Mouse (Mus musculus) right cerebral cortex, postnatal 10 days (tissue): ENCODE measurements around the gene Ncbp2.
A peak's percentile ranks its signal among the peaks of the same experiment; 100 is the strongest.

Source experiments
- DNase-seq, 2 experiments: peaks; one replicate each; pipeline ENCODE4 v3.0.0; 2021; ENCODE audit warnings: low spot score in 2 of 2

Gene Ncbp2

GRCm38 (mm10) chr16:31948345-31948774 is at the start of gene Ncbp2, which contains the start of gene 0610012G03Rik:
TSS of gene Ncbp2 (plus strand) at chr16:31948513.
TSS of gene 0610012G03Rik (minus strand) at chr16:31948494.
- peak; percentile 98 to 99 for DNase-seq

GRCm38 (mm10) chr16:31898546-31899326 is 49.6 kb upstream of the Ncbp2 start:
- DNase-seq = peak; percentile 87 to 92

- no peak for DNase-seq
Measured at GRCm38 (mm10) chr16:31901886-31902285, 46.4 kb upstream of the Ncbp2 start.

- DNase-seq = no peak
Measured at GRCm38 (mm10) chr16:31903239-31903638, 45.1 kb upstream of the Ncbp2 start.

GRCm38 (mm10) chr16:31905331-31905730 is 43.0 kb upstream of the Ncbp2 start:
- DNase-seq = no peak

- no peak for DNase-seq
Measured at GRCm38 (mm10) chr16:31905891-31906825, 42.2 kb upstream of the Ncbp2 start.

- no peak for DNase-seq
Measured at GRCm38 (mm10) chr16:31906896-31907295, 41.4 kb upstream of the Ncbp2 start.

- DNase-seq = no peak
Measured at GRCm38 (mm10) chr16:31908959-31909358, 39.4 kb upstream of the Ncbp2 start.

GRCm38 (mm10) chr16:31910281-31910847 is 37.9 kb upstream of the Ncbp2 start:
- DNase-seq = no peak

GRCm38 (mm10) chr16:31917776-31918175 is 30.5 kb upstream of the Ncbp2 start:
- no peak for DNase-seq

- peak; percentile 92 to 93 for DNase-seq
Measured at GRCm38 (mm10) chr16:31918248-31918724, 30.0 kb upstream of the Ncbp2 start.

- no peak for DNase-seq
Measured at GRCm38 (mm10) chr16:31924368-31924767, 23.9 kb upstream of the Ncbp2 start.

GRCm38 (mm10) chr16:31926091-31926490 is 22.2 kb upstream of the Ncbp2 start:
- DNase-seq = no peak

GRCm38 (mm10) chr16:31926547-31927182 is 21.6 kb upstream of the Ncbp2 start:
- DNase-seq = no peak

- DNase-seq = no peak
Measured at GRCm38 (mm10) chr16:31927412-31927811, 20.9 kb upstream of the Ncbp2 start.

- peak; percentile 48 to 49 for DNase-seq
Measured at GRCm38 (mm10) chr16:31931330-31931729, 17.0 kb upstream of the Ncbp2 start.

GRCm38 (mm10) chr16:31932255-31932654 is 16.1 kb upstream of the Ncbp2 start:
- DNase-seq = peak in 1 of 2 experiments; percentile 21

GRCm38 (mm10) chr16:31932840-31933697 is 15.2 kb upstream of the Ncbp2 start:
- DNase-seq = peak; percentile 96 to 98

GRCm38 (mm10) chr16:31933751-31934549 is 14.4 kb upstream of the Ncbp2 start, which contains the start of gene Pigz:
TSS of gene Pigz (plus strand) at chr16:31933851.
- DNase-seq = peak; percentile 66 to 75
